Mouse (Mus musculus): ENCODE measurements around the gene Dmbx1.

Dmbx1 gene

GRCm38 (mm10) chr4:115938276-115939160 is 1.2 kb downstream of the Dmbx1 start:
- DNase-seq, result peak; percentile 18

GRCm38 (mm10) chr4:115937061-115937976 is 2.4 kb downstream of the Dmbx1 start:
- no peak for DNase-seq

- no peak for DNase-seq
Measured at GRCm38 (mm10) chr4:115936646-115937045, 3.1 kb downstream of the Dmbx1 start.

- peak; percentile 11 for DNase-seq
Measured at GRCm38 (mm10) chr4:115935835-115936581, 3.7 kb downstream of the Dmbx1 start.

DNA sequence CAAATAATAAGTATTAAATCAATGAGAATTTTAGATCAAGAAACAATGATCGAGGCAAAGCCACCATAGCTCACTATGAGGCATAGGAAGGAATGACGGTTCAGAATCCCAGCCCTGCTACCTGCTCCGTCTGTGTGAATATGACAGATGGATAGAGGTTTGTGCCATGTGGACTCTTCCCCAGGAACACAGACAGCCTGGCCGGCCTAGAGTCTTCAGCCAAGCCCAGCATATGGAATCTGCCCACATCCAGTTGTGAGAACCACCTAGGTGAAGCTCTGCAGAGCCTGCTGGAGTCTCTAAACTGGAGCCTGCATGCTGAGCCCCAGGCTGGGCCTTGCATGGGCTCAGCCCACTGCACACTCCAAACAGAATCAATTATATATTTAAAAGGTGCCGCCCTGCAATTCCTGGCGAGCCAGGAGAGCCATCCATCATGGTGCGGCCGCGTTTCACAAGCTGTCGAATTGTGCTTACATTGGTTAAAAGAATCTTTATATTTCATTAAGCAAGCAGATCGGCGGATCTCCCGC is 8.1 kb downstream of the Dmbx1 start:
- no peak for DNase-seq

DNA sequence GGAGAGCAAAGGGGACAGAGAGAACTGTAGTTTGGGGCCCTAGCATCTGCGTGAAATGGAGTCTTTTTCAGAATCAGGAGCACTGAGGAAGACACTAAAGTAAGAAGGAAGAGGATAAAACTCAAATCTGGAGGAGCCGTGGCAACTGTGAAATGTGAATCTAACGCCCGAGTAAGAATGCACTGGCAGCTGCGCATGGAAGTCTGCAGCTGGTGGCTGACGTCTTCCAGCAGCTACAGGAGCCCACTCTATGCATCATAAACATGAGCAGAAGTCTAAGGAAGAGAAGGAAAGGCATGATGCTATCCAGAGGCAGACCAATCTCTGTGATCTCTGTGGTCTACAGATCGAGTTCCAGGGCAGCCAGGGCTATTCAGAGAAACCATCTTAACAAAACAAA is 12.1 kb downstream of the Dmbx1 start:
- no peak for DNase-seq

GRCm38 (mm10) chr4:115923262-115923880 is 16.4 kb downstream of the Dmbx1 start:
- no peak for DNase-seq

- DNase-seq, result no peak
Measured at GRCm38 (mm10) chr4:115922688-115923087, 17.0 kb downstream of the Dmbx1 start.

GRCm38 (mm10) chr4:115919911-115920310 is 19.8 kb downstream of the Dmbx1 start:
- no peak for DNase-seq

- DNase-seq, result no peak
Measured at GRCm38 (mm10) chr4:115911586-115911985, 28.1 kb downstream of the Dmbx1 start.

GRCm38 (mm10) chr4:115908641-115909040 is 31.1 kb downstream of the Dmbx1 start:
- DNase-seq, result peak; percentile 55

DNA sequence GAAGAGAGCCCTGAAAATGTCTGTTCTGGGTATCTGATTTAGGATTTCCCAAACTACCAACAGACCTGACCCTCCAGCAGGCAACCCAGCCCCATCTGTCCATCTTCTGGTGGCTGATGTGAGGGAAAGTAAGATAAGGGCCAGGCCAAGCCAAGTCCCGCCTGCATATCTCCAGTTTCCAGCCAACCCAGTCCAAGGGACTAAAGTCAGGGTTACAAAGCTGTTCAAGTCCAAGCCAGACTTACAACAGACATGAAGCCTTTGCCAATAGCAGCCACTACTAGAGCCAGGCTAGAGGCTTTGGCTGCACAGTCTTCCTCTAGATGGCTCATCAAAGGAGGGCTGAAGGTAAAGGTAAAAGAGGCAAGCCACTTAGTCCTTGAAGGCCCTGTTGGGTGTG is 31.7 kb downstream of the Dmbx1 start:
- DNase-seq, result no peak

DNA sequence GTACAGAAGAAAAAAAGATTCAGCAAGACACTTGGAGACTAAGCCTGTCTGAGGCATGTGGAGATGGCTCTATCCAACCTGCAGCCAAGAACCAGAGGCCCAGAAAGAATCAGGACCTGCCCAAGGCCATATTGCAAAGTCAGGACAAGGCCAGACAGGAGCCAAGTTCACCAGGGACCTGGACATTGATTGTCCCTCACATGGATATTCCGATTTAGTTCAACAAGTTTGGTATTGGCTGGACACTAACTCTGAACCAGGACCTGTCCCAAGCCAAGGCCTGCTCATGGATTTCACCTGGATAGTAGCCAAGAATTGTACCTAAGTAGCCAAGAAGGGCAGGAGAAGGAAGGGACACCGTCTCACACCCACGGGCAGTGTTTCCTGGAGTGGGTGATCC is 32.9 kb downstream of the Dmbx1 start:
- no peak for DNase-seq

- DNase-seq, result no peak
Measured at GRCm38 (mm10) chr4:115905701-115906100, 34.0 kb downstream of the Dmbx1 start.

DNA sequence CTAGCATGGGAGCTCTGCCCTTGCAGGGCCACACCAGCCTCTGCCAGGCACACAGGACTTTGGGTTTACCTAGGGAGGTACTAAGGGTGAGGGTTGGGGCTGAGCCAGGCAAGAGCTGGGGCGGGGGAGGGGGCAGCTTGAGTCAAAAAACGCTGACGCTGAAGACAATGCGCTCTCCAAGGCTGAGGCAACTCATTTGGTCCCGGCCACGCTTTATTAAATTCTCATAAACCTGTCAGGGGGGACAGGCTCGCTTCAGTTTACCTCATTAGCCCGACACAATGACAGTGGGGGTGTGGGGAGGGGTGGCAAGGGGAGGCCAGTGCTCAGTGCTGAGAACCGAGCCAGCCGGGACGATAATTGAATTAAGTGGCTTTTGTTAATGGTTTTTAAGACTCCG is 35.4 kb downstream of the Dmbx1 start:
- no peak for DNase-seq

- peak; percentile 91 for DNase-seq
Measured at GRCm38 (mm10) chr4:115902816-115903215, 36.9 kb downstream of the Dmbx1 start.

- DNase-seq, result no peak
Measured at GRCm38 (mm10) chr4:115897901-115898631, 41.7 kb downstream of the Dmbx1 start.

GRCm38 (mm10) chr4:115894281-115894680 is 45.4 kb downstream of the Dmbx1 start:
- DNase-seq, result peak; percentile 55

GRCm38 (mm10) chr4:115890553-115890952 is 49.2 kb downstream of the Dmbx1 start, which contains the start of gene 6430628N08Rik:
TSS of gene 6430628N08Rik (plus strand) at chr4:115890665.
- no peak for DNase-seq

GRCm38 (mm10) chr4:115890066-115890465 is 49.7 kb downstream of the Dmbx1 start:
- no peak for DNase-seq

DNA sequence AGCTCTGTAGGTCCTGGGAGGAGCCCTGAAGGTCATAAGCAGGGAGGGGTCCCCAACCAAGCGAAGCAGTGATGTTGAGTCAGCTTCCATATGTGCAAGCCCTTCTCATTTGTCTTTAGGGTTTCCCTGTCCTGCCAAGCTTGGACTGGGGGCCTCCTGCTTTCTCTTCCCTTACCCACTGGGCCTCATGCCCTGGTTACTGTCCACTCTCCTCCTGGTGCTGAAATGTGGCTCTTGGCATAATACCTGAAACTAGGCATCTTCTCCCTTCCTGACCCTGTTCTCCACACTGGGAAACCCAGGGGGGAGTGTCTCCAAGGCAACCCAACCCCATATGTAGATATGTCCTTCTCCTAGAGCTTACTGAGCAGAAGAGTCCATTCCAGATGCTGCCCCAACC is 52.9 kb downstream of the Dmbx1 start:
- DNase-seq, result peak; percentile 34
